Mouse (Mus musculus) midbrain, embryonic 12.5 days (tissue): ENCODE measurements around the gene Mcm5. TPM values are rescaled to one million over a fixed set of nuclear protein-coding genes. Genes with fewer than 3 reads are reported as not detected.

Experiments
- polyA plus RNA-seq: library from polyadenylated mRNA; unstranded; fragments of >200 nt; fragmentation: Nextera tagmentation; extraction: Ambion mirVana; gene quantifications from 2 replicates; pipeline ENCODE4 v1.2.1, GENCODE M21; 2016

The Mcm5 gene
- polyA plus RNA-seq, 1 experiment from 2014 or later, result 152 TPM

Other genes starting within 250 kb of the Mcm5 start
- gene Isx, start 236.4 kb upstream of the Mcm5 start, polyA plus RNA-seq, result not detected in 2 replicates
- 41.8 and 47.9 TPM in 2 replicates for gene Hmgxb4, start 116.2 kb upstream of the Mcm5 start, polyA plus RNA-seq
- 25.6 and 26.5 TPM in 2 replicates for gene Tom1, start 75.9 kb upstream of the Mcm5 start, polyA plus RNA-seq
- gene Hmox1, start 15.9 kb upstream of the Mcm5 start, polyA plus RNA-seq, result 14.9 and 15.5 TPM in 2 replicates
- 0.22 and 0.34 TPM in 2 replicates for gene Rasd2, start 104.4 kb downstream of the Mcm5 start, polyA plus RNA-seq